Mouse (Mus musculus) stomach, embryonic 14.5 days (tissue): ENCODE results near the gene Ryr2. TPM values are rescaled to one million over a fixed set of nuclear protein-coding genes. Genes with fewer than 3 reads are reported as not detected.
"Not testable (repeated sequence)": the region's sequence is repeated elsewhere in the genome, so short reads cannot be mapped to it uniquely, and the experiment has no call there.

Experiments used
- ATAC-seq: fragments of 200-750 bp; cut with Nextera tagmentation; 2 replicates; pipeline ENCODE4 v1.8.0; 2017; ENCODE audit warnings: low read depth, moderate TSS enrichment; ENCODE audit not compliant: insufficient number of reproducible peaks, insufficient read depth, low FRiP score
- H3K27ac ChIP-seq: fragments of 300-500 bp; sonication (generic); 2 replicates; pipeline ENCODE4 v1.5.1; 2014; ENCODE audit warnings: mild to moderate bottlenecking, low read length, moderate library complexity, mixed read lengths
- H3K27me3 ChIP-seq: fragments of 300-500 bp; sonication (generic); 2 replicates; pipeline ENCODE4 v1.6.1; 2014; ENCODE audit warnings: low read length, control low read depth, mixed read lengths; ENCODE audit not compliant: control insufficient read depth, insufficient read depth
- H3K36me3 ChIP-seq: fragments of 300-500 bp; sonication (generic); 2 replicates; pipeline ENCODE4 v1.6.1; 2014; ENCODE audit warnings: mild to moderate bottlenecking, control low read depth, low read length, moderate library complexity, mixed read lengths; ENCODE audit not compliant: control insufficient read depth, insufficient read depth
- H3K4me1 ChIP-seq: fragments of 300-500 bp; sonication (generic); 2 replicates; pipeline ENCODE4 v1.6.1; 2014; ENCODE audit warnings: low read length, control low read depth, mixed read lengths; ENCODE audit not compliant: control insufficient read depth, insufficient read depth
- H3K4me2 ChIP-seq: fragments of 300-500 bp; sonication (generic); replicated peaks from 2 replicates; pipeline ENCODE4 v1.6.1; 2014; ENCODE audit warnings: low read depth, low read length, control low read depth
- H3K4me3 ChIP-seq: fragments of 300-500 bp; sonication (generic); 2 replicates; pipeline ENCODE4 v1.5.1; 2014; ENCODE audit warnings: low read depth, low read length, control low read depth
- H3K9ac ChIP-seq: fragments of 300-500 bp; sonication (generic); replicated peaks from 2 replicates; pipeline ENCODE4 v1.6.1; 2014; ENCODE audit warnings: low read depth, mild to moderate bottlenecking, control low read depth, low read length, moderate library complexity, mixed read lengths
- H3K9me3 ChIP-seq: fragments of 300-500 bp; sonication (generic); 2 replicates; pipeline ENCODE4 v1.6.1; 2016; ENCODE audit warnings: low read depth, low read length, control low read depth; ENCODE audit not compliant: control insufficient read depth
- WGBS: fragments of 180-500 bp; shearing (Covaris S2); extraction: QIAGEN DNeasy Blood & Tissue Kit; methylation state at CpG from one replicate; pipeline ENCODE4 v1.1.7; 2014; 5-methylcytosine and 5-hydroxymethylcytosine counted together
- polyA plus RNA-seq: library from polyadenylated mRNA; unstranded; fragments of >200 nt; fragmentation: Nextera tagmentation; extraction: Ambion mirVana; gene quantifications from 2 replicates; pipeline ENCODE4 v1.2.1, GENCODE M21; 2014

Ryr2 gene
- polyA plus RNA-seq, 1 experiment from 2014 or later = 2.6 TPM

- no peak for ATAC-seq
Observed at GRCm38 (mm10) chr13:11585283-11585682, 521.5 kb downstream of the Ryr2 start.

DNA sequence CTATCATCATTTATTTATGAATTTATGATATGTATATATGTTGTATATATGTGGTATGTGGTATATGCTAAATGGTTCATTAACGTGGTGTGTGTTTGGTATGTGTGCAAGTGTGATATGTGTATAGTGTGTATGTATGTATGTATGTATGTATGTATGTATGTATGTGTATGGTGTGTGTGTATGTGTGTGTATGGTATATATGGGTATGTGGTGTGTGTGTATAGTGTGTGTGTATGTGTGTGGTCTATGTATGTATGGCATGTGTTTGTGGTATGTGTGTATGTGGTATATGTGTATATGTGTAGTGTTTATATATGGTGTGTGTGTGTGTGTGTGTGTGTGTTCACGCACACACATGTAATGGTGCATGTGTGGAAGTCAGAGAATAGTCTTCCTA lies 534.2 kb downstream of the Ryr2 start:
- H3K9ac ChIP-seq = no peak overlapping the region
- WGBS = 43% methylated on average over 2 of the region's 2 CpGs
- H3K27me3 ChIP-seq = no peaks in the 10 kb centered on the region
- no peak overlapping the region for H3K4me3 ChIP-seq
- no peaks in the 10 kb centered on the region for H3K9me3 ChIP-seq
- no peaks in the 10 kb centered on the region for H3K4me1 ChIP-seq
- no peak overlapping the region for H3K4me2 ChIP-seq
- H3K36me3 ChIP-seq = no peaks in the 10 kb centered on the region
- no peak overlapping the region for H3K27ac ChIP-seq
- ATAC-seq = no peak

More at GRCm38 (mm10) chr13:11585283-11585682, 521.5 kb downstream of the Ryr2 start:
- Histone ChIP-seq H3K27me3 (no peaks in the 10 kb centered on the region), H3K36me3 (no peaks in the 10 kb centered on the region), H3K9me3 (no peaks in the 10 kb centered on the region), H3K9ac (no peak overlapping the region), H3K27ac (no peak overlapping the region), H3K4me1 (no peaks in the 10 kb centered on the region), H3K4me3 (no peak overlapping the region), H3K4me2 (no peak overlapping the region)
- 71% methylated on average over 7 of the region's 7 CpGs for WGBS

DNA sequence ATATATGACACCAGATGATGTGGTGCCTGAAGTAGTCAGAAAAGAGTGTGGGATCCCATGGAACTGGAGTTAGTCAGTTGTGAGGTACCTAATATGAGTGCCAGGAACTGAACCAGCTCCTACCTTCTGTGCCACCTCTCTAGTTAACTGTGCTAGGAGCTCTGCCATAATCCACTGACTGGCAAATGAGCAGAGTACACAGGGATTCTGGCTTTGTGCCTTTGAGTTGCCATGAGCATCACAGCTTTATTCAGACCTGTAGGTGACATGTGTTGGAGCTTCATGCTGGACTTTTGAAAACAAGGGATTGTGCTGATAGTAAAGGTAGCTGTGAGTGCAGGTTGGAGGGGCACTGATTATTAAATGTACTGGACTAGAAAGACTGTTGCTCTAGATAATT lies 539.4 kb downstream of the Ryr2 start:
- Histone ChIP-seq H3K9me3 (no peaks in the 10 kb centered on the region), H3K27ac (no peak overlapping the region), H3K9ac (no peak overlapping the region), H3K4me2 (no peak overlapping the region), H3K4me3 (no peak overlapping the region), H3K36me3 (no peaks in the 10 kb centered on the region), H3K4me1 (no peaks in the 10 kb centered on the region), H3K27me3 (no peaks in the 10 kb centered on the region)
- no peak for ATAC-seq

DNA sequence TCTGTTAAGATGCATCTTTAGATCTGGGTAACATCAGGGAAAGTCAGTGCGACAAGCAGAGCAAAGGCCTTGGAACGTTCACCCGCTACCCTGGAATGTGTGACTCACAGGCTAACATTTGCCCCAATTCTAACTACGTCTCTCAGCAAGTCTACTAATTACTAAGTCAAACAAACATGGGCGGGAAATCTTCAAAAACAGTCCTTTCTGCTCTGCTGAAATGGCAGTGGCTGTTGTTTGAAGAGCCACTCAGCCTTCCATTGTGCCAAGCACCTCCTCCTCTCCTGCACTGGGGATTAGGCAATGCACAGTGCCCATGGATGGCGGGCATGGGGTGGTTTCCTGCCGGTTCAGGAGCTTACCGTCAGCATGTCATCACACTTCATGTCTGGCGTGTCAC lies 540.3 kb downstream of the Ryr2 start:
- ATAC-seq = no peak
- H3K27me3 ChIP-seq = no peaks in the 10 kb centered on the region
- no peaks in the 10 kb centered on the region for H3K4me1 ChIP-seq
- H3K27ac ChIP-seq = no peak overlapping the region
- 60% methylated on average over 9 of the region's 9 CpGs for WGBS
- no peaks in the 10 kb centered on the region for H3K9me3 ChIP-seq
- H3K9ac ChIP-seq = no peak overlapping the region
- no peak overlapping the region for H3K4me2 ChIP-seq
- H3K4me3 ChIP-seq = no peak overlapping the region
- H3K36me3 ChIP-seq = no peaks in the 10 kb centered on the region

DNA sequence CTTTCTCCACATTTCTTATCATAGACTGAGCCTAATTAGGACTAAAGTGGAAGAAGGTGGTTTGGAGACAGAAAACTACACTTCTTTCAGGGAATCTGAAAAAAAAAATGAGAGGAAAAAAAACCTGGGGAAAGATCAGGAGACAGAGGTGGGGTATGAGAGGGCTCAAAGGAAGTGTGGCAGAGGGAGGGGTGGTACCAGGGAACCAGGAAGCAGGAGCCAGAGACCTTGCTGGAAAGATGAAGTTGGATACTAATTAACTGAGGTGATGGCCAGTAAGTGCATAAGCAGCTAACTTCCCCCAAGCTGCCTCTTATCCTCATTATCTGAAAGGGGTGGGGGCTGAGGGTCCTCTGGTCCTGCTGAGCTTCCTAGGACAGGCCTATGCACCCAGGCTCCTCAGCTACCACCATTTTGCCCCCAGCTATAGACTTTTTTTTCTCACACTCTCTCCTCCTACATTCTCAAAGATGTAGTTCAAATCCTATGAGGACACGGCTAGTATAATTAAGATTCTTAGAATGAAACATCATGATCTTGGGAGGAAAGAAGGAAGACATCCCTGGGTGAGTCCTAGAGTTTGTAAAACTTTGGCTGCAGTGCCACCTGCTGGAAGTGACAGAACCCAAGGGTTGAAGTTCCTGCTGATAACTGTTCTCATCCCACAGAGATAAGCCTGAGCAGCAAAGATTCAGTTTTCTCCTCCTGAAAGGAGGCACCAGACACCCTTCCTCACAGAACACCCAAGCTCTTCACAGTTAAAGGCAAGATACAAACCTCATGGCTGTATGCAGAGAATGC lies 543.3 kb downstream of the Ryr2 start:
- no peaks in the 10 kb centered on the region for H3K4me1 ChIP-seq
- WGBS = 9% methylated on average over 1 of the region's 1 CpGs
- ATAC-seq = peak; percentile 57; the same call in 1 of the 2 replicates

DNA sequence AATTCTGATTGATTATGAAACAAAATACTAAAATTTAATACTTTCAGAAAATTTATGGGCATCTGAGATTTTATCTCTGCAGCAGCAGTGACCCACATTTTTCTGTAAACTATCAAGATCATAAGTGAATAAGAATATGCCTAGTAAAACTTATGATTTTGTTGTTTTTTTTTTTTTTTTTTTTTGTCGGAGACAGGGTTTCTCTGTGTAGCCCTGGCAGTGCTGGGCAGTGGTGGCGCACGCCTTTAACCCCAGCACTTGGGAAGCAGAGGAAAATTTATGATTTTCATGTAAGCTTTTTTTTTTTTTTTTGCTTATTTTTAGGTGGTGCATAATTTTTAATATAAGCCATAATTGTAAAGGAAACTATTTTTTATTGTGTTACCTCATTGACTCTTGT lies 557.1 kb downstream of the Ryr2 start:
- H3K4me2 ChIP-seq = no peak overlapping the region
- H3K36me3 ChIP-seq = no peaks in the 10 kb centered on the region
- WGBS = 74% methylated on average over 3 of the region's 3 CpGs
- no peak overlapping the region for H3K4me3 ChIP-seq
- no peaks in the 10 kb centered on the region for H3K9me3 ChIP-seq
- H3K27me3 ChIP-seq = no peaks in the 10 kb centered on the region
- no peak overlapping the region for H3K9ac ChIP-seq
- H3K4me1 ChIP-seq = no peaks in the 10 kb centered on the region
- no peak for ATAC-seq
- no peak overlapping the region for H3K27ac ChIP-seq

More for the DNA sequence above, 543.3 kb downstream of the Ryr2 start:
- no peaks in the 10 kb centered on the region for H3K36me3 ChIP-seq
- H3K27ac ChIP-seq = no peak overlapping the region
- no peaks in the 10 kb centered on the region for H3K9me3 ChIP-seq
- no peak overlapping the region for H3K4me3 ChIP-seq
- no peak overlapping the region for H3K4me2 ChIP-seq
- H3K27me3 ChIP-seq = no peaks in the 10 kb centered on the region
- no peak overlapping the region for H3K9ac ChIP-seq

- H3K27me3 ChIP-seq, H3K4me1 ChIP-seq, H3K4me2 ChIP-seq, H3K9me3 ChIP-seq, H3K4me3 ChIP-seq, H3K9ac ChIP-seq, H3K36me3 ChIP-seq, H3K27ac ChIP-seq: not testable (repeated sequence)
- ATAC-seq = peak; percentile 69; the same call in 1 of the 2 replicates
- 44% methylated on average over 15 of the region's 15 CpGs for WGBS
Observed at GRCm38 (mm10) chr13:11549136-11549535, 557.6 kb downstream of the Ryr2 start.

- Histone ChIP-seq H3K4me2 (no peak overlapping the region), H3K4me3 (no peak overlapping the region), H3K36me3 (no peaks in the 10 kb centered on the region), H3K27me3 (no peaks in the 10 kb centered on the region), H3K9ac (no peak overlapping the region), H3K27ac (no peak overlapping the region), H3K4me1 (no peaks in the 10 kb centered on the region), H3K9me3 (no peaks in the 10 kb centered on the region)
- ATAC-seq = peak; percentile 74; the same call in 1 of the 2 replicates
- WGBS = 24% methylated on average over 7 of the region's 7 CpGs
Observed at GRCm38 (mm10) chr13:11545841-11546240, 560.9 kb downstream of the Ryr2 start.

DNA sequence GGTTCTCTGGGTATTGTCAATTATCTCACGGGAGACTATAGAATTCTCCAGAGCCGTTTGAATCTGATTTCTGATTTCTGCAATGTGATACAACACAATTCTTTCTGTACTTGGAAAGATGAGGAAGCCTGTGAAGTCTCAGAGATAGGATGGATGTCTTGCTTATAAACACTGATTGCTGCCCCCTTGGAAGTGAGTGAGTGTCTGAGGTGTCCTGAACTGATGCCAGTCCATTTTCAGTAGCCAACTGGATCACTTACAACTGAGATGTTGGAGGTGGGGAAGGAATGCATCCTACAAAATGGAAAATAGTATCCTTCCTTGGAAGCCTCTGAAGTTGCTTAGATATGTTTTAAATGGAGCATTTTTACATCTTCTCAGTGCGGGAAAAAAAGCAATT lies 564.2 kb downstream of the Ryr2 start:
- Histone ChIP-seq H3K4me3 (no peak overlapping the region), H3K9ac (no peak overlapping the region), H3K36me3 (no peaks in the 10 kb centered on the region), H3K27me3 (no peaks in the 10 kb centered on the region), H3K4me1 (no peaks in the 10 kb centered on the region), H3K4me2 (no peak overlapping the region), H3K27ac (no peak overlapping the region), H3K9me3 (no peaks in the 10 kb centered on the region)
- WGBS = 84% methylated on average over 3 of the region's 3 CpGs
- no peak for ATAC-seq
